Mouse (Mus musculus) midbrain, embryonic 16.5 days (tissue): ENCODE results near the gene Cyfip2. TPM values are rescaled to one million over a fixed set of nuclear protein-coding genes. Genes with fewer than 3 reads are reported as not detected.
A peak's percentile ranks its signal among the peaks of the same experiment; 100 is the strongest.

Source experiments
- ATAC-seq: fragments of 200-750 bp; cut with Nextera tagmentation; 2 replicates; pipeline ENCODE4 v1.8.0; 2017; ENCODE audit warnings: moderate TSS enrichment
- H3K27ac ChIP-seq: fragments of 300-500 bp; sonication (generic); 2 replicates; pipeline ENCODE4 v1.5.1; 2014; ENCODE audit warnings: mild to moderate bottlenecking, low read length, mixed read lengths
- H3K27me3 ChIP-seq: fragments of 300-500 bp; sonication (generic); 2 replicates; pipeline ENCODE4 v1.6.1; 2014; ENCODE audit warnings: low read depth, low read length, mixed read lengths; ENCODE audit not compliant: control insufficient read depth, insufficient read depth
- H3K36me3 ChIP-seq: fragments of 300-500 bp; sonication (generic); 2 replicates; pipeline ENCODE4 v1.6.1; 2014; ENCODE audit warnings: mild to moderate bottlenecking, low read length, moderate library complexity, mixed read lengths; ENCODE audit not compliant: control insufficient read depth, insufficient read depth
- H3K4me1 ChIP-seq: fragments of 300-500 bp; sonication (generic); 2 replicates; pipeline ENCODE4 v1.6.1; 2014; ENCODE audit warnings: mild to moderate bottlenecking, low read length, mixed read lengths; ENCODE audit not compliant: control insufficient read depth, insufficient read depth
- H3K4me2 ChIP-seq: fragments of 300-500 bp; sonication (generic); 2 replicates; pipeline ENCODE4 v1.6.1; 2014; ENCODE audit warnings: mild to moderate bottlenecking, low read length, mixed read lengths
- H3K4me3 ChIP-seq: fragments of 300-500 bp; sonication (generic); 2 replicates; pipeline ENCODE4 v1.5.1; 2014; ENCODE audit warnings: low read depth, mild to moderate bottlenecking, low read length, moderate library complexity, mixed read lengths
- H3K9ac ChIP-seq: fragments of 300-500 bp; sonication (generic); 2 replicates; pipeline ENCODE4 v1.6.1; 2014; ENCODE audit warnings: low read depth, low read length, mixed read lengths
- H3K9me3 ChIP-seq: fragments of 300-500 bp; sonication (generic); replicated peaks from 2 replicates; pipeline ENCODE4 v1.6.1; 2014; ENCODE audit warnings: mild to moderate bottlenecking, low read length, mixed read lengths; ENCODE audit not compliant: control insufficient read depth, poor library complexity, severe bottlenecking
- WGBS: fragments of 180-500 bp; shearing (Covaris S2); extraction: QIAGEN DNeasy Blood & Tissue Kit; methylation state at CpG from one replicate; pipeline ENCODE4 v1.1.7; 2014; 5-methylcytosine and 5-hydroxymethylcytosine counted together
- polyA plus RNA-seq: library from polyadenylated mRNA; unstranded; fragments of >200 nt; fragmentation: Nextera tagmentation; extraction: Ambion mirVana; gene quantifications from 2 replicates; pipeline ENCODE4 v1.2.1, GENCODE M21; 2015

The Cyfip2 gene
- polyA plus RNA-seq, 1 experiment from 2014 or later = 98.9 TPM

DNA sequence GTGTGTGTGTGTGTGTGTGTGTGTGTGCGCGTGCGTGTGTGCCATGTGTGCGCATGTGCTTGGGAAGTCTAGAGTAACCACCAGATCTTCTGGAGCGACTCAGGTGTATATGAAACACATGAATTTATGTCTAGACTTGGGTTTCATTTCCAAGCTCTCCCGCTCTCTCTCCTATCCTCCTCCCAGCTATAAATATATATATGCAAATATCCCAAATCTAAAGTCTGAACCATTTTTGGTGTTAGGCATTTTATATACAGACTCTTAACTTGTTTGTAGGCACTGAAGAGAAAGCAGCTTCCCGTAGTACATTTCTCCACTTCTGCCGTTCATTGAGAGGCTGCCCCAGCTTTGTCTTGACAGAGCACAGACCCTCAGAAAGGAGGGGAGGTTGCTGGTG lies 19.6 kb upstream of the Cyfip2 start:
- no peak overlapping the region for H3K27ac ChIP-seq

GRCm38 (mm10) chr11:46326271-46327015 lies 13.8 kb upstream of the Cyfip2 start:
- H3K9me3 ChIP-seq = no peaks in the 10 kb centered on the region
- WGBS = 93% methylated on average over 16 of the region's 16 CpGs
- no peak overlapping the region for H3K4me2 ChIP-seq

More for the DNA sequence above, 19.6 kb upstream of the Cyfip2 start:
- Histone ChIP-seq H3K4me3 (no peak overlapping the region), H3K9ac (no peak overlapping the region), H3K9me3 (no peaks in the 10 kb centered on the region), H3K4me1 (no peaks in the 10 kb centered on the region), H3K36me3 (no peaks in the 10 kb centered on the region), H3K4me2 (no peak overlapping the region), H3K27me3 (no peaks in the 10 kb centered on the region)
- 89% methylated on average over 8 of the region's 8 CpGs for WGBS
- no peak for ATAC-seq

DNA sequence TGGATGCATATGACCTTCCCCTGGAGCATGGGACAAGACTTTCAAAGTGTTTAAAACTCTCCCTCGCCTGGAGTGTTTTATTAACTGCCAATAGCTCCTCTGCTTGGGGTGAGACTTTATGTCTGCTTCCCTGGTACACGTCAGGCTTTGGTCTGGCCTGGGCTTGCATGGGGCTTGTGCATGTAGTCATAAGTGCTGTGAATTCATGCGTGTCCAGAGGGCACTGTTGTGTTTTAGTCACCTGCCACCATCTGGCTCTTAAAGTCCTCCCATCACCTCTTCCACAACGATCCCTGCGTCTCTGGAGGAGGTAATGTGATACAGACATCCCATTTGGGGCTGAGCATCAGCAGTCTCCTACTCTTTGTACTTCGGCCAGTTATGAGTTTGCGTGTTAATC lies 8.9 kb upstream of the Cyfip2 start:
- no peaks in the 10 kb centered on the region for H3K4me1 ChIP-seq
- H3K9me3 ChIP-seq = no peaks in the 10 kb centered on the region
- 86% methylated on average over 7 of the region's 7 CpGs for WGBS
- no peak overlapping the region for H3K9ac ChIP-seq
- no peak overlapping the region for H3K4me3 ChIP-seq
- no peak for ATAC-seq
- H3K27me3 ChIP-seq = no peaks in the 10 kb centered on the region
- no peak overlapping the region for H3K27ac ChIP-seq
- H3K36me3 ChIP-seq = no peaks in the 10 kb centered on the region
- no peak overlapping the region for H3K4me2 ChIP-seq

More at GRCm38 (mm10) chr11:46326271-46327015, 13.8 kb upstream of the Cyfip2 start:
- Histone ChIP-seq H3K4me3 (no peak overlapping the region), H3K27ac (no peak overlapping the region), H3K4me1 (no peaks in the 10 kb centered on the region), H3K27me3 (no peaks in the 10 kb centered on the region), H3K36me3 (no peaks in the 10 kb centered on the region), H3K9ac (no peak overlapping the region)
- no peak for ATAC-seq

- Histone ChIP-seq H3K27ac (no peak overlapping the region), H3K27me3 (no peaks in the 10 kb centered on the region), H3K9ac (no peak overlapping the region), H3K36me3 (no peaks in the 10 kb centered on the region), H3K4me1 (peaks cover 17% of the 10 kb centered on the region), H3K4me3 (no peak overlapping the region), H3K9me3 (no peaks in the 10 kb centered on the region), H3K4me2 (no peak overlapping the region)
- 76% methylated on average over 7 of the region's 7 CpGs for WGBS
- no peak for ATAC-seq
Observed at GRCm38 (mm10) chr11:46314534-46314933, 1.9 kb upstream of the Cyfip2 start.

DNA sequence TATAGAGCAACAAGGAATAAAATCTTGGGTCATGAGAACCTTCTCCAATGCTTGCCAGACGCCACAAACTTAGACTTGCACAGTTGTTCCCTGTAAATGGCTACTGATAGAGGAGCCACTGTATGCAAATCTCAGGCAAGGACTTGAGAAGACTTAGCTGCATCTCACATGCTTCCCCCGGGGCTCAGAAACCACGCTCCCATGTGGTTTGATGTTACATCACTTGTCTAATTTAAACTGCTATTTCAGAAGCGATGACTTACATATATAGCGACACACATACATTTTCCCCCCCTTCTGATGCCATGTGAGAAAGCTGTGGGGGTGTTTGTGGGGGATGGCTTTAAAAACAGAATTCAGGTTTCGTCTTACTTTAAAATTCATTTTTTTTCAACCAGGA lies 1.2 kb upstream of the Cyfip2 start:
- H3K9ac ChIP-seq = no peak overlapping the region
- H3K27ac ChIP-seq = no peak overlapping the region
- no peak for ATAC-seq
- no peaks in the 10 kb centered on the region for H3K36me3 ChIP-seq
- no peaks in the 10 kb centered on the region for H3K9me3 ChIP-seq
- H3K4me1 ChIP-seq = peaks cover 23% of the 10 kb centered on the region
- H3K4me3 ChIP-seq = no peak overlapping the region
- WGBS = 88% methylated on average over 6 of the region's 6 CpGs
- no peak overlapping the region for H3K4me2 ChIP-seq
- H3K27me3 ChIP-seq = no peaks in the 10 kb centered on the region

GRCm38 (mm10) chr11:46311703-46312522 lies 746 bp downstream of the Cyfip2 start:
- Histone ChIP-seq H3K4me3 (peak overlapping the region; percentile 94), H3K9me3 (no peaks in the 10 kb centered on the region), H3K4me2 (peak overlapping the region; percentile 84), H3K4me1 (peaks cover 29% of the 10 kb centered on the region), H3K27ac (peak overlapping the region; percentile 92), H3K36me3 (no peaks in the 10 kb centered on the region), H3K9ac (peak overlapping the region; percentile 97), H3K27me3 (no peaks in the 10 kb centered on the region)
- peak; percentile 88 for ATAC-seq
- 0% methylated on average over 49 of the region's 71 CpGs for WGBS

DNA sequence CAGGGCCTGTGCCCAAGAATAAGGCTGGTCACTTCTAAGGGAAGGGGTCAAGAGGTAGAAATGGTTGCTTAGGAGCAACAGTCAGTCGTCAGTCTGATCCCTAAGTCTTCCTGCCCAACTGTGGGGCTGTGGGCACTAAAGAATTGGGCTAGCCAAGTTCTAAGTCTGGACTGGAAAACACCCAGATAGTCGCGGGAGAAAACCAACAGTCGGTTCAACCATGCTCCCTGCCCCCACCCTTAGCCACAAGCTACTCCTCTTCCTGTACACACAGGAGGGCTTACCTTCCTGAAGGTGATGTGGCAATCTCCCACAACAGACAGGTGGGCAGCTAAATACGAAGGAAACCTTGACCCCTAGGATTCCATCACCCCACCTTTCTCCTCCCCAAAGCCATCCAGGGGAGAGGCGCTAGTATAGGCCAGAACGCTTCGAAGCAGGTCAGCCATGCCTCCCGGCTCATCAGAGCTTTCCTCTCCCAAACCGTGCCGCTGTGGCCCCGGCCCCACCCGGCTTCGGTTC lies 1.4 kb downstream of the Cyfip2 start:
- no peaks in the 10 kb centered on the region for H3K27me3 ChIP-seq
- H3K9me3 ChIP-seq = no peaks in the 10 kb centered on the region
- peak overlapping the region; percentile 92 for H3K27ac ChIP-seq
- no peaks in the 10 kb centered on the region for H3K36me3 ChIP-seq
- peak overlapping the region; percentile 94 for H3K4me3 ChIP-seq
- H3K4me2 ChIP-seq = peak overlapping the region; percentile 84
- 3% methylated on average over 14 of the region's 14 CpGs for WGBS
- H3K4me1 ChIP-seq = peaks cover 33% of the 10 kb centered on the region
- peak overlapping the region; percentile 97 for H3K9ac ChIP-seq
- peak; percentile 15 for ATAC-seq

- H3K4me3 ChIP-seq = peak overlapping the region; percentile 94
Observed at GRCm38 (mm10) chr11:46310647-46311063, 2.0 kb downstream of the Cyfip2 start.

More at GRCm38 (mm10) chr11:46310647-46311063, 2.0 kb downstream of the Cyfip2 start:
- WGBS = 21% methylated on average over 5 of the region's 5 CpGs
- H3K9me3 ChIP-seq = no peaks in the 10 kb centered on the region
- no peaks in the 10 kb centered on the region for H3K36me3 ChIP-seq
- peak overlapping the region; percentile 84 for H3K4me2 ChIP-seq
- peak overlapping the region; percentile 92 for H3K27ac ChIP-seq
- no peaks in the 10 kb centered on the region for H3K27me3 ChIP-seq
- H3K4me1 ChIP-seq = peaks cover 33% of the 10 kb centered on the region
- peak overlapping the region; percentile 97 for H3K9ac ChIP-seq
- ATAC-seq = 0 out of 2 replicates have a peak, but pooled peaks have one; percentile 4
